Mouse (Mus musculus) erythroblast, embryonic 14.5 days (primary cell): ENCODE measurements around the gene Gm38431. TPM values are rescaled to one million over a fixed set of nuclear protein-coding genes. Genes with fewer than 3 reads are reported as not detected.
A peak's percentile ranks its signal among the peaks of the same experiment; 100 is the strongest.

Experiments
- H3K27me3 ChIP-seq: 2 replicates; pipeline ENCODE4 v1.6.1; 2012; ENCODE audit warnings: inconsistent platforms; ENCODE audit not compliant: control insufficient read depth
- H3K36me3 ChIP-seq: 2 replicates; pipeline ENCODE4 v1.6.1; 2012; ENCODE audit warnings: mild to moderate bottlenecking, inconsistent platforms; ENCODE audit not compliant: control insufficient read depth
- H3K4me1 ChIP-seq: 2 replicates; pipeline ENCODE4 v1.6.1; 2012; ENCODE audit warnings: inconsistent platforms; ENCODE audit not compliant: control insufficient read depth
- H3K4me3 ChIP-seq: replicated peaks from 2 replicates; pipeline ENCODE3; 2012; ENCODE audit warnings: moderate library complexity, mild to moderate bottlenecking, inconsistent platforms
- H3K9me3 ChIP-seq: 2 replicates; pipeline ENCODE4 v1.6.1; 2012; ENCODE audit warnings: low read length, inconsistent platforms, mixed read lengths; ENCODE audit not compliant: control insufficient read depth
- GATA1 ChIP-seq: IDR thresholded peaks from 2 replicates; pipeline ENCODE4 v1.6.1; 2012; ENCODE audit warnings: low read length, inconsistent platforms, mixed read lengths
- TAL1 ChIP-seq: IDR thresholded peaks from 3 replicates; pipeline ENCODE4 v1.6.1; 2012; ENCODE audit warnings: low read length, inconsistent platforms, mixed read lengths
- polyA plus RNA-seq: library from polyadenylated mRNA; stranded (reverse); fragments of >175 nt; gene quantifications from 2 replicates; pipeline ENCODE4 v1.2.3, GENCODE M21; 2012

Gene Gm38431
- polyA plus RNA-seq, result 11.6 and 15.1 TPM in 2 replicates

DNA sequence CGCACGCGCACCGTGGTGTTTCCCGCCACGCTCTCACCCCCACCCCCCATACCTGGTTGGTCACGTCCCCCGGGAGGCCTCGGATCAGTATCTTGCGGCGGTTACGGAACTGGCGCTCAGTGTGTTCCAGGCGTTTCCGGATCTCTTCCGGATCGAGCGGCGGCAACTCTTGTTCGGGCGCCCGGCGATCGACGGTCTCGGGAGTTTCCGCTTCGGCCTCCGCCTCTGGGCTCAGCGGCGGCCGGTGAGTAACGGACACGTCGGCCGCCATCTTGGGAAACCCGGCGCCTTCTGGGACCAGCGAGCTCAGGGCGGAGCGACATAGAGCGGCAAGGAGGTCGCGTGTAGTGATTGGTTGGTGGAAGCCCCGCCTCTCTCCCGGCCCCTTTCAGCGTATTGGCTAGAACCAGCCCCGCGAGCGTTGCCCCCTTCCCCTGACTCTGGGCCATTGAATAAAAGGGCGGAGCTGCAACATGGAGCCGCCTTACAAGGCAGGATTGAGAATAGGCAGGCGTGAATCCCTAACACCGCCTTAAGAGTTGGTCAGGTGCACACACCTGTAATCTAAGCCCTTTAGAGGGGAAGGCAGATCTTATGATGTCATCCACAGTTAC, at the start of gene Gm38431, which contains the start of gene Raver1:
Gm38431 (minus strand) TSS at position 291 of the 614 bp plus-strand sequence.
Raver1 (minus strand) TSS at position 302 of the 614 bp plus-strand sequence.
- no peak for TF ChIP-seq TAL1
- no peak for TF ChIP-seq GATA1

DNA sequence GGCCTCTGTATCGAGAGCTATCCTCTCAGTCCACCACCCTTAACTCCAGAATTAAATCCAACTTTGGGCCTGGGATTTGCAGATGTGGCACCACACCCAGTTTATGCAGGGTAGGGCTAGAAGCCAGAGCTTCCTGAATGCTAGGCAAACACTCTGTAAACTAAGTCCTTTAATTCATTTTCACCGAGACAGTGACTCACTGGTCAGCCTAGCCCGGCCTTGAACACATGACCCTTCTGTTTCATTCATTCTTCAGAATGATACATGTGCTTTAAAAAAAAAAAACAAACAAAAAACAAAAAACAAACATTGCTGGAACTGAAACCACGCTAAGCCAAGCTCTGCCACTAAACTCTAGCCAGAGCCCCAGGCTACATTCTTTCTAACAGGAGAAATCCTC, 46.6 kb upstream of the Gm38431 start:
- Histone ChIP-seq H3K36me3 (peaks cover 63% of the 10 kb centered on the region), H3K27me3 (no peaks in the 10 kb centered on the region)
- TF ChIP-seq GATA1 (no peak), TAL1 (no peak)

More for the DNA sequence above, at the start of gene Gm38431, which contains the start of gene Raver1:
- H3K27me3 ChIP-seq, result no peaks in the 10 kb centered on the region
- H3K36me3 ChIP-seq, result peaks cover 70% of the 10 kb centered on the region
- peak within 1 kb of the TSS; percentile 85 for H3K4me3 ChIP-seq
- H3K4me1 ChIP-seq, result peaks cover 59% of the 10 kb centered on the region
- no peaks in the 10 kb centered on the region for H3K9me3 ChIP-seq

DNA sequence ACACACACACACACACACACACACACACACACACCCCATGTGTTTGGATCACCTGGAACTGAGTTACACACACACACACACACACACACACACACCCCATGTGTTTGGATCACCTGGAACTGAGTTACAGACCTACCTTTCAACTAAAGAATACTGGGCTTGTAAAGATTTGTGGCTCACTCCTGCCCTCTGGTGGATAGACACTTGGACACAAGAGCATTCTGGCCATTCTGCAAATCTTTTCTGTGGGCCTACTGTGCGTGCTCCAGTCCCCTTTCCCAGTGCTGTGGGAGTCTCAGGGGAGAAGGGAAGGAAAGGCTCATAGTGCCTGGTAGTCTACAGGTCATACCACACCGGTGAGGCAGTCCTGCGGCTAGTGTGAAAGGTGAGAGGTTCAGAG, 45.4 kb upstream of the Gm38431 start:
- no peak for TF ChIP-seq GATA1
- peaks cover 11% of the 10 kb centered on the region for H3K4me1 ChIP-seq
- no peak overlapping the region for H3K4me3 ChIP-seq
- no peaks in the 10 kb centered on the region for H3K9me3 ChIP-seq
- H3K27me3 ChIP-seq, result no peaks in the 10 kb centered on the region
- peaks cover 52% of the 10 kb centered on the region for H3K36me3 ChIP-seq

More for the DNA sequence above, 46.6 kb upstream of the Gm38431 start:
- no peaks in the 10 kb centered on the region for H3K9me3 ChIP-seq
- H3K4me1 ChIP-seq, result peaks cover 5% of the 10 kb centered on the region
- no peak overlapping the region for H3K4me3 ChIP-seq

DNA sequence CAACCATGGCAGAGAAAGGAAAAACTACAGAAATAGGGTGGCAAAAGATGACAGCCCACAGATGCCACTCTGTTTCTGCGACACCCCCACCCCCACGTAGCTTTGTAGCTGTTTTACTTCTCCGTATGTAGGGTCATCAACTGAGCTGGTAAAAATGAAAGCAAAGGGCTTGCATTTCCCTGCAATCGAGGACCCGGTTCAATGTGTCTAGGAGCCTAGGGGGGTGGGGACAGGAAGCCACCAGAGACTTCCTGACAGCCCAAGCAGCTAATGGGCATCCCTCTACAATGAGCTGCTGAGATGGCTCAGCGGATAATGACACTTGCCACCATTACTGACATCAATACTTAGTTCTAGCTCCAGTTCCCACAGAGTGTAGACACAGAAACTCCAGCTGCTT, 44.6 kb upstream of the Gm38431 start:
- Histone ChIP-seq H3K4me1 (peaks cover 16% of the 10 kb centered on the region), H3K36me3 (peaks cover 43% of the 10 kb centered on the region), H3K4me3 (no peak overlapping the region), H3K27me3 (no peaks in the 10 kb centered on the region), H3K9me3 (no peaks in the 10 kb centered on the region)
- TF ChIP-seq GATA1 (no peak), TAL1 (no peak)

DNA sequence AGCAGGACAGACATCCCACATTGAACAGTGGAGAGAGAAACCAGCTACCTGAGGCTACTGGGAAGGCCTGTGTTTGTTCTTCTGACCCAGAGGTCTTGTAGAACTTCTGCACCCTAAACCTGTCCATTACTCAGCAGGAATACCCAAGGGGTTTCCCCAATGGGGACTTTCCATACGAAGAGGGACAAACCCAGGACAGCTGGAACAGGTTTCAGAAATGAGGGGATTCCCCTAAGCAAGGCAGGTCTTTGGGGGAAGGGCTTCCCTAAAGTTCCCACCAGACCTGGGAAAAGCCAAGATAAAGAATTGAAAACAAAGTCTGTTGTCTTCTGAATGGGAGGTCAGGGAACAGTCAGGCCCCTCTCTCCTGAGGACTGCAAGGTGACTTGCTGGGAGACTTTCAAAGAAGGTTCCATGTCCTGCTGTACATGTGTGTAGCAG, 44.2 kb upstream of the Gm38431 start:
- Histone ChIP-seq H3K9me3 (no peaks in the 10 kb centered on the region), H3K36me3 (peaks cover 39% of the 10 kb centered on the region), H3K4me3 (no peak overlapping the region), H3K27me3 (no peaks in the 10 kb centered on the region), H3K4me1 (peaks cover 21% of the 10 kb centered on the region)
- TF ChIP-seq TAL1, result no peak
- TF ChIP-seq GATA1, result no peak

DNA sequence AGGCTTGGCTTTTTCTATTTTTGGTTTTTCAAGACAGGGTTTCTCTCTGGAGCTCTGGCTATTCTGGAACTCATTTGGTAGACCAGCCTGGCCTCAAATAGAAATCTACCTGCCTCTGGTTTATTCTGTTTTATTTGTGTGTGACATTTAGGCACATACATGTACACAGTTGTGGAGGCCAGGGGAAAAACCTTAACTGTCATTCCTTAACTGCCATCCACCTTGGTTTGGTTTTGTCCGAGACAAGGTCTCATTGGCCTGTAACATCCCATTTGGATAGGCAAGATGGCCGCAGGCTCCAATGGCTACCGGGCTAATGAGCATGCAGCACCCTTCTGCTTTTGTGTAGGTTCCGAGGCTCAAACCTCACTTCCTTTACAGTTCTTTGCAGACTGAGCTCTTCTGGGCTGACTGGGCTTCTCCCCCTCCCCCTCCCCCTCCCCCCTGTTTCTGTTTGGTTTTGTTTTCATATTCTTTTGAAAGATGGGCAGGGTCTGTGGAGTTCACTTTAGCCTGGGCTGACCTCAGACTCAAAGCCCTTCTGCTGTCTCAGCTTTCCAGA, 43.6 kb upstream of the Gm38431 start:
- H3K36me3 ChIP-seq, result peaks cover 33% of the 10 kb centered on the region
- H3K9me3 ChIP-seq, result no peaks in the 10 kb centered on the region
- TF ChIP-seq GATA1 (no peak), TAL1 (no peak)
- H3K4me3 ChIP-seq, result no peak overlapping the region
- no peaks in the 10 kb centered on the region for H3K27me3 ChIP-seq
- peaks cover 26% of the 10 kb centered on the region for H3K4me1 ChIP-seq

DNA sequence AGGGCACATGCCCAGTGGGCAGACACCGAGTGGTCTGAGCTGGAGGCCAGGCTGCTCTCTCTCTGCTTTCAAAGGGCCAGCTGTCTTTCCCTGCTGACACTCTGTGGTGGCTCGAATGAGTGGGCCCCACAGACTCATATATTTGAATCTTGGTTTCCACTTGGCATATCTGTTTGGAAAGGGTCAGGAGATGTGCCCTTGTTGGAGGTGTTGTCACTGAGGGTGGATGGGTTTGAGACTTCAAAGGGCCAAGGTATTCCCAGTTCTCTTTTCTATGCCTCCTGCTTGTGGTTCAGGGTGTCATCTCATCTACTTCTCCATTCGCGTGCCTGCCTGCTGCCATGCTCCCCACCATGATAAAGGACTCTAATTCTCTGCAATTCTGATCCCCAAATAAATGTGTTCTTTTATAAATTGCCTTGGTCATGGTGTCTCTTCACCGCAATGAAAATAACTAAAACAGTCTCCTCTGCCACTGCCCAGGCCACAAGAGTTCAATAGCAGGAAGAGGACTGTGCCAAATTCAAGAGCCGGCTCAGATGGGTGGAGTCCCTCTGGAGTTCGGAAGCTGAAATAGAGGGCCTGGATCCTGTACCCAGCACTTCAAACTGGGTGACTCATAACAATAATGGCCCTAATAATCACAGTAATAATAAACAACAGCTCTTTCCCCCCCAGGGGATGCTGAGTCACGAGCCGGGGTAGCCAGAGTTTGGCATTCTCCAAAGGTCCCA, 43.0 kb upstream of the Gm38431 start:
- H3K4me3 ChIP-seq, result no peak overlapping the region
- TF ChIP-seq TAL1, result no peak
- no peak for TF ChIP-seq GATA1
- H3K36me3 ChIP-seq, result peaks cover 27% of the 10 kb centered on the region
- no peaks in the 10 kb centered on the region for H3K27me3 ChIP-seq
- H3K9me3 ChIP-seq, result no peaks in the 10 kb centered on the region
- peaks cover 29% of the 10 kb centered on the region for H3K4me1 ChIP-seq

DNA sequence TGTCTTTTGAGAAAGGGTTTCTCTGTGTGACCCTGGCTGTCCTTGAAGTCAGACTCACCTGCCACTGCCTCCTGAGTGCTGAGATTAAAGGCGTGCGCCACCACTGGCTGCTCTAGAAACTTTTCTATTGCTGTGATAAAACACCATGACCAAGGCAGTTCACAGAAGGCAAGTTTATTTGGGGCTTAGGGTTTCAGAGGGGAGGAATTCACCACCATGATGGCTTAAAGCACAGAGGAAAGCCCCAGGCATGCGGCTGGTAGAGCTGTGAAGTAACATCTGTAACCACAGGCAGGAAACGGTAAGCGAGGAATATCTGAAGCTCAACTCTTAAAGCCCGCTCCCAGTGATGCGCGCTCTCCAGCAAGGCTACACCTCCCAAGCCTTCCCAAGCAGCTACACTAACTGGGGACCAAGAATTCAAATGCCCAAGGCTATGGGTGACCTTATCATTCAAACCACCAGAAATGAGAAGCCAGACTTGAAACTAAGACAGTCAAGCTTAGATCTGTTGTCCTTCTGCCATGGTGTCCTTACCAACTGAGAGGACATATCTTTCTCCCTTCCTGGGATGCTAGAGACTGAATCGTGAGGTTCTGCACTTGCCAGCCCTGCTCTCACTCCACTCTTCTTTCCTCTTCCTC, 41.4 kb upstream of the Gm38431 start:
- Histone ChIP-seq H3K4me3 (no peak overlapping the region), H3K36me3 (peaks cover 11% of the 10 kb centered on the region), H3K27me3 (no peaks in the 10 kb centered on the region), H3K9me3 (no peaks in the 10 kb centered on the region), H3K4me1 (peaks cover 29% of the 10 kb centered on the region)
- TF ChIP-seq GATA1 (no peak), TAL1 (no peak)
